Mouse (Mus musculus) limb, embryonic 14.5 days (tissue): ENCODE data around the gene Arxes2. TPM values are rescaled to one million over a fixed set of nuclear protein-coding genes. Genes with fewer than 3 reads are reported as not detected.
"Not testable (repeated sequence)": the region's sequence is repeated elsewhere in the genome, so short reads cannot be mapped to it uniquely, and the experiment has no call there.

Source experiments
- ATAC-seq: fragments of 200-750 bp; cut with Nextera tagmentation; 2 replicates; pipeline ENCODE4 v1.8.0; 2017; ENCODE audit warnings: low read depth, moderate number of reproducible peaks, moderate TSS enrichment; ENCODE audit not compliant: low FRiP score
- DNase-seq: peaks from one replicate; pipeline ENCODE4 v3.0.0-alpha.2; 2015; ENCODE audit warnings: low spot score
- H3K27ac ChIP-seq: fragments of 300-500 bp; sonication (generic); replicated peaks from 2 replicates; pipeline ENCODE4 v1.5.1; 2014; ENCODE audit warnings: low read depth, mild to moderate bottlenecking, low read length, moderate library complexity, mixed read lengths
- H3K27me3 ChIP-seq: fragments of 300-500 bp; sonication (generic); 2 replicates; pipeline ENCODE4 v1.6.1; 2014; ENCODE audit warnings: low read length, mixed read lengths; ENCODE audit not compliant: control insufficient read depth, insufficient read depth
- H3K36me3 ChIP-seq: fragments of 300-500 bp; sonication (generic); 2 replicates; pipeline ENCODE4 v1.6.1; 2014; ENCODE audit warnings: mild to moderate bottlenecking, low read length, moderate library complexity, mixed read lengths; ENCODE audit not compliant: control insufficient read depth, insufficient read depth
- H3K4me1 ChIP-seq: fragments of 300-500 bp; sonication (generic); 2 replicates; pipeline ENCODE4 v1.6.1; 2014; ENCODE audit warnings: antibody characterized with exemption, low read length, mixed read lengths; ENCODE audit not compliant: control insufficient read depth, insufficient read depth
- H3K4me2 ChIP-seq: fragments of 300-500 bp; sonication (generic); replicated peaks from 2 replicates; pipeline ENCODE4 v1.6.1; 2014; ENCODE audit warnings: low read depth, mild to moderate bottlenecking, low read length, moderate library complexity; ENCODE audit not compliant: severe bottlenecking
- H3K4me3 ChIP-seq: fragments of 300-500 bp; sonication (generic); replicated peaks from 2 replicates; pipeline ENCODE4 v1.5.1; 2014; ENCODE audit warnings: low read length
- H3K9ac ChIP-seq: fragments of 300-500 bp; sonication (generic); 2 replicates; pipeline ENCODE4 v1.6.1; 2014; ENCODE audit warnings: mild to moderate bottlenecking, low read depth, low read length, moderate library complexity; ENCODE audit not compliant: severe bottlenecking
- H3K9me3 ChIP-seq: fragments of 300-500 bp; sonication (generic); 2 replicates; pipeline ENCODE4 v1.6.1; 2016; ENCODE audit warnings: low read length; ENCODE audit not compliant: control insufficient read depth
- POLR2A ChIP-seq: fragments of 200-500 bp; IDR thresholded peaks from 2 replicates; pipeline ENCODE4 v1.8.0; 2012; ENCODE audit warnings: inconsistent platforms, mild to moderate bottlenecking, moderate library complexity, borderline replicate concordance; ENCODE audit not compliant: insufficient read depth, insufficient read length; ENCODE audit errors: extremely low read depth
- WGBS: fragments of 180-500 bp; shearing (Covaris S2); extraction: QIAGEN DNeasy Blood & Tissue Kit; methylation state at CpG from one replicate; pipeline ENCODE4 v1.1.7; 2014; 5-methylcytosine and 5-hydroxymethylcytosine counted together
- polyA plus RNA-seq, 2 experiments: library from polyadenylated mRNA; depleted of rRNA in 1 of 2; stranded (reverse) in 1 of 2; unstranded in 1 of 2; fragments of >200 nt; fragmentation: Nextera tagmentation in 1 of 2; extraction: Ambion mirVana in 1 of 2; gene quantifications; 2 replicates each; pipeline versions ENCODE4 v1.2.1 to v1.2.3; 2012 to 2014

The Arxes2 gene
- polyA plus RNA-seq, 2 experiments, result 45.5 to 73.7 TPM

GRCm38 (mm10) chrX:135974424-135975225, 19.0 kb upstream of the Arxes2 start:
- Histone ChIP-seq H3K27ac (no peak overlapping the region), H3K27me3 (no peaks in the 10 kb centered on the region), H3K4me3 (no peak overlapping the region), H3K4me1 (no peaks in the 10 kb centered on the region), H3K9me3 (no peaks in the 10 kb centered on the region), H3K4me2 (peak overlapping the region; percentile 17; the same call in 1 of the 2 replicates), H3K36me3 (no peaks in the 10 kb centered on the region), H3K9ac (no peak overlapping the region)
- WGBS, result 62% methylated on average over 20 of the region's 20 CpGs
- TF ChIP-seq POLR2A, result no peak
- ATAC-seq, result no peak
- DNase-seq, result no peak

GRCm38 (mm10) chrX:135975226-135975552, 18.4 kb upstream of the Arxes2 start:
- H3K9ac ChIP-seq, result no peak overlapping the region
- peak overlapping the region; percentile 17; the same call in 1 of the 2 replicates for H3K4me2 ChIP-seq
- H3K9me3 ChIP-seq, result no peaks in the 10 kb centered on the region
- ATAC-seq (no peak), DNase-seq (peak; percentile 60)
- H3K27me3 ChIP-seq, result no peaks in the 10 kb centered on the region
- 24% methylated on average over 8 of the region's 8 CpGs for WGBS
- H3K4me1 ChIP-seq, result no peaks in the 10 kb centered on the region
- H3K36me3 ChIP-seq, result no peaks in the 10 kb centered on the region
- no peak for TF ChIP-seq POLR2A
- H3K27ac ChIP-seq, result no peak overlapping the region
- H3K4me3 ChIP-seq, result no peak overlapping the region

GRCm38 (mm10) chrX:135984539-135985260, 8.9 kb upstream of the Arxes2 start:
- H3K36me3 ChIP-seq, result no peaks in the 10 kb centered on the region
- ATAC-seq, result no peak
- 77% methylated on average over 6 of the region's 6 CpGs for WGBS
- no peaks in the 10 kb centered on the region for H3K9me3 ChIP-seq
- no peak overlapping the region for H3K9ac ChIP-seq
- TF ChIP-seq POLR2A, result no peak
- DNase-seq, result no peak
- H3K4me1 ChIP-seq, result no peaks in the 10 kb centered on the region
- no peak overlapping the region for H3K4me2 ChIP-seq
- H3K27me3 ChIP-seq, result no peaks in the 10 kb centered on the region
- H3K4me3 ChIP-seq, result no peak overlapping the region
- no peak overlapping the region for H3K27ac ChIP-seq

- Histone ChIP-seq H3K4me2 (no peak overlapping the region), H3K4me3 (no peak overlapping the region), H3K27me3 (no peaks in the 10 kb centered on the region), H3K4me1 (no peaks in the 10 kb centered on the region), H3K9me3 (no peaks in the 10 kb centered on the region), H3K27ac (no peak overlapping the region), H3K36me3 (no peaks in the 10 kb centered on the region), H3K9ac (no peak overlapping the region)
- WGBS, result 99% methylated on average over 3 of the region's 3 CpGs
- no peak for TF ChIP-seq POLR2A
- DNase-seq, result no peak
- no peak for ATAC-seq
These were observed 7.4 kb upstream of the Arxes2 start for GRCm38 (mm10) chrX:135986267-135986666.

GRCm38 (mm10) chrX:135990661-135991060, 3.0 kb upstream of the Arxes2 start:
- ATAC-seq (no peak), DNase-seq (no peak)
- Histone ChIP-seq H3K27me3 (no peaks in the 10 kb centered on the region), H3K9me3 (no peaks in the 10 kb centered on the region), H3K4me3 (no peak overlapping the region), H3K27ac (no peak overlapping the region), H3K4me1 (no peaks in the 10 kb centered on the region), H3K9ac (no peak overlapping the region), H3K4me2 (no peak overlapping the region), H3K36me3 (no peaks in the 10 kb centered on the region)
- 76% methylated on average over 2 of the region's 2 CpGs for WGBS
- no peak for TF ChIP-seq POLR2A

- H3K27ac ChIP-seq, H3K9me3 ChIP-seq, H3K9ac ChIP-seq, H3K36me3 ChIP-seq, H3K4me1 ChIP-seq, H3K4me2 ChIP-seq, H3K27me3 ChIP-seq, DNase-seq, H3K4me3 ChIP-seq: not testable (repeated sequence)
- WGBS, result 63% methylated on average over 1 of the region's 3 CpGs
- peak; percentile 90 for ATAC-seq
These were observed 431 bp upstream of the Arxes2 start for GRCm38 (mm10) chrX:135993192-135993594.
